Mouse (Mus musculus): ENCODE data around the gene Syk.

- TF ChIP-seq CTCF (IDR thresholded peaks at IDR 0.05) (peak; percentile 87), EP300 (IDR thresholded peaks at IDR 0.05) (no peak)
Measured at GRCm38 (mm10) chr13:52624038-52624437, 41.1 kb downstream of the Syk start.
